Mouse (Mus musculus): Measurements from ENCODE around the gene Ppt2. TPM values are rescaled to one million over a fixed set of nuclear protein-coding genes. Genes with fewer than 3 reads are reported as not detected.
A peak's percentile ranks its signal among the peaks of the same experiment; 100 is the strongest.

The Ppt2 gene
- polyA plus RNA-seq, 1 experiment from 2014 or later: 15.9 TPM

DNA sequence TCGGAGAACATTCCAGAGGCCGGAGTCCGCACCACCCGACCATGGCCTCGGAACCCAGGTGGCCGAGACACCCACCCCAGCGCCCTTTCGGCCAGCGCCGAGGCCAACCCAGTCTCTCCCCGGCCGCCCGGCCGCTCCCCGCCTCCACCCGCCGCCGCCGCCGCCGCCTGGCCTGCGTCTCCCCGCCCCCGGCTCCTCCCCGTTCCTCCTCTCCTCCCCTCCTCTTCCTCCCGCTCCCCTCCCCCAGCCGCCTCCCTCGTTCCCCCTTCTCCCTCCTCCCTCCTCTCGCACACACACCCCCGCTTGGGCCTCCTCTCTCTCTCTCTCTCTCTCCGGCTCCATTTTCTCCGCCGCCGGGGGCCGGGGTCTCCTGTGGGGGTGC, 36.3 kb downstream of the Ppt2 start:
- peaks cover 30% of the 10 kb centered on the region for H3K36me3 ChIP-seq
- WGBS: 0% methylated on average over 31 of the region's 35 CpGs
- H3K4me1 ChIP-seq (replicated peaks): peaks cover 71% of the 10 kb centered on the region

DNA sequence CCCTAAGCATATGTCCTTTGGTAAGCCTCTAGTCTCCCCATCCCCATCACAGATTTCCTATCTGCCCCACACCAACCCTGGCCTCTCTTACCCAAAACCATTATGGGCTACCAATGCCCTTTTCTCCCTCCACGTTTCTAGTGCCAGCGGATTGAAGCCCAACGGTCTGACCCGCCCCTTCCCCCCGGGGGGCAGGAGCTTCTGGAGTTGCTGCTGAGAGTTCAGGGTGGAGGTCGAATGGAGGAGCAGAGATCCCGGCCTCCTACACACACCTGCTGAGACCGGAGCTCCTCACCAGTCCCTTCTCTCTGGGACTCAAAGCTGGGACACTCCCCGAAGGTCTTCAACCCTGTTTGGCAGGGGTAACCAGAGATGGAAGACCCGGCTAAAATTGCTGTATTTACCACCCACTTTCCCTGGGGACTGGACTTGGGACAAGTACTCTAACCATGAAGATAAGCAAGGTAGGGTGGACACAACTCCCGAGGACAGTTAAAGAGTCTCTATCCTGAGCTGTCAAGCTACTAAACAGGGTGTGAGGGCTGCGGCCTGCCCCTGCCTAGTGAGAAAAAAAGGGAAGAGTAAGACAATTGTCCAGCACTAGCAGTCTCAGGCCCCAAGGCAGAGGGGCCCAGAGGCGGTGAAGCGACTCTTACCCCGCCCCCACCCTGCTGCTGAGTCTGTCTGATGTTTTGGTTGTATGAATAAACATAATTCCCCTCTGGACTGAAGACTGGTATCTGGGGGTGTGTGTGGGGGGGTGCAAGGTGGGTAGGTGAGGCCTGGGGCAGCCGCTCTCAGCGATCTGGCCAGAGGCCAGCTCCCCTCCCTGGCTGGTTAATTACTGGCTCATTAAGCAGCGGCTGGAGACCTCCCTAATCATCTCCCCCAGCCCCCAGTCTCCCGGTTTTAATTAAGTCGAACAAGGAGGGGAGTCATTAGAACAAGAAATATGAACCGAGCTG, 37.0 kb downstream of the Ppt2 start, which contains the start of gene Pbx2:
TSS of gene Pbx2 (plus strand) at position 238 of the 965 bp plus-strand sequence.
- no peak for ATAC-seq (ENCODE audit: insufficient number of reproducible peaks, insufficient read depth, low FRiP score, low TSS enrichment, low read depth)
- Histone ChIP-seq H3K27me3 (no peaks in the 10 kb centered on the region), H3K4me2 (peak within 1 kb of the TSS; percentile 97), H3K36me3 (peaks cover 24% of the 10 kb centered on the region), H3K4me1 (replicated peaks) (peaks cover 72% of the 10 kb centered on the region), H3K9me3 (no peaks in the 10 kb centered on the region), H3K4me3 (replicated peaks) (peak within 1 kb of the TSS; percentile 79), H3K27ac (peak within 1 kb of the TSS; percentile 100), H3K9ac (replicated peaks) (peak within 1 kb of the TSS; percentile 98)
- 3% methylated on average over 21 of the region's 21 CpGs for WGBS

More for the DNA sequence above, 36.3 kb downstream of the Ppt2 start:
- peak; percentile 27; the same call in 1 of the 2 replicates for ATAC-seq (ENCODE audit: insufficient number of reproducible peaks, insufficient read depth, low FRiP score, low TSS enrichment, low read depth)
- H3K9ac ChIP-seq (replicated peaks): peak overlapping the region; percentile 98
- no peaks in the 10 kb centered on the region for H3K9me3 ChIP-seq
- H3K27ac ChIP-seq: peak overlapping the region; percentile 100
- peak overlapping the region; percentile 97 for H3K4me2 ChIP-seq
- H3K27me3 ChIP-seq: no peaks in the 10 kb centered on the region
- peak overlapping the region; percentile 79 for H3K4me3 ChIP-seq (replicated peaks)

DNA sequence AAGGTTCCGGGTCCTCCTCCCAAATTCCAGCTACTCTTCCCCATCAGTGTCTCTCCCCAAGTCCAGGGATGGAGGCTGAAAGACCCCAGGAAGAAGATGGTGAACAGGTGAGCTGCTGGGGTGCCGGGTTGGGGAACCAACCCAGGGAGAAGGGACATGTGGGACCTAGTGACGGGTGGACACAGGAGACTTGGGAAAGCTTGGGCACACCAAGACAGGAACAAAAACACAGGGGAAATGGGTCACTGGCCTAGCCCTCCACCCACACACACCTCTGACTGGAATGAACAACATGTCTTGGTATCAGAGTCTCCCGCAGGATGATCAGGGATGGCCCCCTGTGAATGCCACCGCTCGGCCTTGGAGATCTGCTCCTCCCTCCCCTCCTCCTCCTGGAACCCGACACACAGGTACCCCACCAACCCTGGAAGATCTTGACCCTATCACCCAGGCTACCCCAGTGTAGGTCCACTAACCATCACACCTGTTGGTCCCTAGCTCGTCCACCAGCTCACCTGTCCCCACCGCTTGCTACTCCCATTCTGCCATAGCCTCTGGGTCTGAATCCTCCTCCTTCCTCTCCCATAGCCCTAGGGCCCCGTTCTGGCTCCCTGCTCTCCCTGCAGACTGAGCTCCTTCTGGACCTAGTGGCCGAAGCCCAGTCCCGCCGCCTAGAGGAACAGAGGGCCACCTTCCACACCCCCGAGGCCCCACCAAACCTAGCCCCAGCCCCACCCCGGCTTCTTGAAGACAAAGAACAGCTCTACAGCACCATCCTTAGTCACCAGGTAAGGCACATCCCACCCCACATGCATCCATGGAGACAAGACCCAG, 37.9 kb downstream of the Ppt2 start:
- H3K4me2 ChIP-seq: peak overlapping the region; percentile 97
- peak overlapping the region; percentile 18; the same call in 1 of the 2 replicates for H3K9ac ChIP-seq (replicated peaks)
- no peaks in the 10 kb centered on the region for H3K9me3 ChIP-seq
- peak overlapping the region; percentile 100 for H3K27ac ChIP-seq
- ATAC-seq (ENCODE audit: insufficient number of reproducible peaks, insufficient read depth, low FRiP score, low TSS enrichment, low read depth): no peak
- WGBS: 68% methylated on average over 15 of the region's 15 CpGs
- H3K27me3 ChIP-seq: no peaks in the 10 kb centered on the region
- H3K36me3 ChIP-seq: peaks cover 15% of the 10 kb centered on the region
- H3K4me3 ChIP-seq (replicated peaks): no peak overlapping the region
- H3K4me1 ChIP-seq (replicated peaks): peaks cover 70% of the 10 kb centered on the region

DNA sequence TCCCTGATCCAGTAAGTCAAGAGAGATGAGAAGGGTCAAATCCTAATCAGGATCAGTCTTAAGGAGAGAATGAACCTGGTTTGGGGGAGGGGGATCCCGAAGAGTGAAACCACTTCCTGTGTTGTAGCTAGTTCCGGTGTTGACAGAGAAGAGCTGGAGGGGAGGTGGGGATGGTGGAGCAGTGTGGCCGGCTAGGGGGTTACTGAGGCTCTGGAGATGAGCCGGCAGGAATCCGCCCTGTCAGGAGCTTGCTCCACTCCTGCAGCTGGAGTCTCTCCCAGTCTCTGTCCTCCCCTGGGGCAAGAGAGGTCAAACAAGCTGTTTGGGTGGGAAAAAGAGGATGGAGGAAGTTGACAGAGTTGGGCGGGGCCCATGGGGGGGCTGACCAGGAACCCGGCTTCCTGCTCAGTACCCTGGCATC, 38.6 kb downstream of the Ppt2 start, which contains the start of gene Gpsm3:
TSS of gene Gpsm3 (plus strand) at position 126 of the 421 bp plus-strand sequence.
- peak within 1 kb of the TSS; percentile 97 for H3K4me2 ChIP-seq
- no peak for ATAC-seq (ENCODE audit: insufficient number of reproducible peaks, insufficient read depth, low FRiP score, low TSS enrichment, low read depth)
- 11% methylated on average over 7 of the region's 7 CpGs for WGBS
- peak within 1 kb of the TSS; percentile 18; the same call in 1 of the 2 replicates for H3K9ac ChIP-seq (replicated peaks)
- H3K9me3 ChIP-seq: no peaks in the 10 kb centered on the region
- H3K27ac ChIP-seq: peak within 1 kb of the TSS; percentile 100
- peaks cover 65% of the 10 kb centered on the region for H3K4me1 ChIP-seq (replicated peaks)
- 0 out of 2 replicates have a peak within 1 kb of the TSS, but pooled peaks have one; percentile 73 for H3K4me3 ChIP-seq (replicated peaks)
- no peaks in the 10 kb centered on the region for H3K27me3 ChIP-seq
- peaks cover 8% of the 10 kb centered on the region for H3K36me3 ChIP-seq

DNA sequence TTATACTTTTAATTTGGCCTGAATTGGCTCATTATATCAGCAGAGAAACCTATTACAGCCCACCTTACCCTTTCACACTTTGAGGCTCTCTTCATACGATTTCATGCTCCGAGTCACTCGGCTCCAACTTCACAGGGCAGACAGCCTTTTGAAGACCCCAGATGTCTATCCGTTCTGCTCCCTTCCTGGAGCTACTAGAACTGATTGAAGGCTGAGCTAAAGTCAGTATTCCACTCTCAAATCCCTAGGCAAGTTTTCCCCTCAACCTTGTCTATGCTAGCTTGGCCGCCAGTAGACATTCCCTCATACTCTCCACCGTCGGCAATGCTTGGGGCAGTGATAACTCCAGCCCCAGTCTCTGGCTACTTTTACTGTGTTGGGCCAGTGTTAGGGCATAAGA, 39.1 kb downstream of the Ppt2 start:
- H3K4me3 ChIP-seq (replicated peaks): no peak overlapping the region
- H3K27ac ChIP-seq: peak overlapping the region; percentile 78
- WGBS: 32% methylated on average over 7 of the region's 7 CpGs
- ATAC-seq (ENCODE audit: insufficient number of reproducible peaks, insufficient read depth, low FRiP score, low TSS enrichment, low read depth): no peak
- no peaks in the 10 kb centered on the region for H3K9me3 ChIP-seq
- H3K4me2 ChIP-seq: peak overlapping the region; percentile 33
- peaks cover 3% of the 10 kb centered on the region for H3K36me3 ChIP-seq
- H3K9ac ChIP-seq (replicated peaks): no peak overlapping the region
- H3K4me1 ChIP-seq (replicated peaks): peaks cover 60% of the 10 kb centered on the region
- no peaks in the 10 kb centered on the region for H3K27me3 ChIP-seq

DNA sequence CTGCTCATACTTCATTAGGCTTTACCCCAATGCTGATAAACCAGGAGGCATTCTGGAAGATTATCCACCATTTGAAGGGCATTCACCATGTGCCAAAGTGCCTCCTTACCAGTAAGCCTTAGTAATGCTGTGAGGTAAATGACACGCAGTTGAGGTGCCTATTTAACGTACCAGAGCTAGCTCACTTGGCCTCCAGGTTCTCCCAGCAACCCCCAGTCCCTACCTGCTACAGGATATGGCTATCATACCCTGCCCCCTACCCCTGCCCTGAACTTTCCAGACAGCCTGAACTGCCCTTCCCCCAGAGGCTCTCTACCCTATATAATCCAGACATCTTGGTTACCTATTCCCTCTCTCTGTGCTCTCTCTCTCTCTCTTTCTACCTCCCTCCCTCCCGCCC, 39.5 kb downstream of the Ppt2 start:
- H3K4me3 ChIP-seq (replicated peaks): 0 out of 2 replicates have a peak overlapping the region, but pooled peaks have one; percentile 73
- no peak overlapping the region for H3K9ac ChIP-seq (replicated peaks)
- no peaks in the 10 kb centered on the region for H3K9me3 ChIP-seq
- H3K36me3 ChIP-seq: no peaks in the 10 kb centered on the region
- 39% methylated on average over 3 of the region's 3 CpGs for WGBS
- peak overlapping the region; percentile 78 for H3K27ac ChIP-seq
- peak overlapping the region; percentile 90 for H3K4me2 ChIP-seq
- H3K27me3 ChIP-seq: no peaks in the 10 kb centered on the region
- peaks cover 56% of the 10 kb centered on the region for H3K4me1 ChIP-seq (replicated peaks)
- ATAC-seq (ENCODE audit: insufficient number of reproducible peaks, insufficient read depth, low FRiP score, low TSS enrichment, low read depth): no peak

DNA sequence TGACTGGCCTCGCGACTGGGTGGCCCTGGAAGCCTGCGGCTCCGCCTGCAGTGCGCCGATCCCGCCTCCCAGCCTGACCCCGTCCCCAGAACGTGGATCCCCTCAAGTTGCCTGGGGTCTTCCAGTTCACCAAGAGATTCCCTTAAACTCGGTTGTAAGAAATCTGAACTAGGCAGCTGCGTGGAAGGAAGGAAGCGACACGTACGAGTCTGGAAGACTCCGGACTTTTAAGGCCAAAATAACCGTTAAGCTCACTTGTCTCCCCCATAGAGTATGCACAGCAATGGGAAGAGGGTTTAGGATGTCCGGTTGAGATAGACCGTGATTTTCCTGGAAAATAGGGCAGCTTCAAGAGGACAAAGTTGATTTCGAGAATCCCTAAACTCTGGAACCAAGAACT, 40.5 kb downstream of the Ppt2 start:
- Histone ChIP-seq H3K27me3 (no peaks in the 10 kb centered on the region), H3K4me2 (peak overlapping the region; percentile 90), H3K36me3 (no peaks in the 10 kb centered on the region), H3K9ac (replicated peaks) (peak overlapping the region; percentile 91), H3K9me3 (no peaks in the 10 kb centered on the region), H3K4me1 (replicated peaks) (peaks cover 49% of the 10 kb centered on the region), H3K4me3 (replicated peaks) (peak overlapping the region; percentile 73), H3K27ac (peak overlapping the region; percentile 99)
- ATAC-seq (ENCODE audit: insufficient number of reproducible peaks, insufficient read depth, low FRiP score, low TSS enrichment, low read depth): no peak
- WGBS: 4% methylated on average over 19 of the region's 19 CpGs

DNA sequence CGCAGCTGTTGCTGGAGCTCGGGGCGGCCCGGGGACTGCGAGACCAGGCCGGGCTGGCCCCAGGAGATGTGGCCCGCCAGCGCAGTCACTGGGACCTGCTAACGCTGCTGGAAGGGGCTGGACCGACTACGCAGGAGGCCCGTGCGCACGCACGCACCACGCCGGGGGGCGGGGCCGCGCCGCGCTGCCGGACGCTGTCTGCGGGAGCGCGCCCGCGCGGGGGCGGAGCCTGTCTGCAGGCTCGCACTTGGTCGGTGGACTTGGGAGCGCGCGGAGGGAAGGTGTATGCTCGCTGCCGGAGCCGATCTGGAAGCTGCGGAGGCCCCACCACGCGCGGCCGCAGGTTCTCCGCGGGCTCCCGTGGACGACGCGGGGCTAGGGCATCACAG, 40.9 kb downstream of the Ppt2 start:
- Histone ChIP-seq H3K4me1 (replicated peaks) (peaks cover 49% of the 10 kb centered on the region), H3K36me3 (no peaks in the 10 kb centered on the region), H3K9me3 (no peaks in the 10 kb centered on the region), H3K4me3 (replicated peaks) (peak overlapping the region; percentile 73), H3K27me3 (no peaks in the 10 kb centered on the region), H3K9ac (replicated peaks) (peak overlapping the region; percentile 91), H3K4me2 (peak overlapping the region; percentile 90), H3K27ac (peak overlapping the region; percentile 99)
- under 1% methylated on average over 50 of the region's 50 CpGs for WGBS
- ATAC-seq (ENCODE audit: insufficient number of reproducible peaks, insufficient read depth, low FRiP score, low TSS enrichment, low read depth): peak; percentile 83

DNA sequence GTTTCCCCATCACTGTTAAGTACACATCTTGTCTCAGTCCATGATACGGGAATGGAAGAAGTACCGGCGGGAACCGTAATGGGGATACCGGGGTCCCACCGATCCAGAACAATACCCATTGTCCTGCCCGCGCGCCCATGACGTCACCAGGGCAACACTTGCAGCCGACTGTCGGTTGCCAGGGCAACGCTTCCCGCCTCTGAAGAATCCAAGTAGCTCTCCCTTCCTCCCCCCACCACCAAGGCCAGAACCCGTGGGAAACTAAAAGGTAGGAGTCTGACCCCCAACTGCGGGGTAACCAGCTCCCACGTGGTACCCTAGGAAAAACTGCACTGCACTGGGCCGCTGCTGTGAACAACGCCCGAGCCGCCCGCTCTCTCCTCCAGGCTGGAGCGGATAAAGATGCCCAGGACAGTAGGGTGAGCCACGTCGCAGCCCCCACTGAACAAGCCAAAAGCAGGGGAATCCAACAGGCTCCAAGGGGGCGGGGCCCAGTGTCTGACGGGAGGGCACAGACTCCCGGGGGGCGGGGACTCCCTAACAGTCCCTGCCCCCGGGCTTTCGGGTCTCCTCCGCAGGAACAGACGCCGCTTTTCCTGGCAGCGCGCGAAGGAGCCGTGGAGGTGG, 41.4 kb downstream of the Ppt2 start:
- Histone ChIP-seq H3K4me2 (peak overlapping the region; percentile 90), H3K36me3 (no peaks in the 10 kb centered on the region), H3K4me1 (replicated peaks) (peaks cover 49% of the 10 kb centered on the region), H3K9ac (replicated peaks) (peak overlapping the region; percentile 91), H3K27me3 (no peaks in the 10 kb centered on the region), H3K4me3 (replicated peaks) (peak overlapping the region; percentile 73), H3K9me3 (no peaks in the 10 kb centered on the region), H3K27ac (peak overlapping the region; percentile 99)
- ATAC-seq (ENCODE audit: insufficient number of reproducible peaks, insufficient read depth, low FRiP score, low TSS enrichment, low read depth): peak; percentile 80
- under 1% methylated on average over 38 of the region's 38 CpGs for WGBS

DNA sequence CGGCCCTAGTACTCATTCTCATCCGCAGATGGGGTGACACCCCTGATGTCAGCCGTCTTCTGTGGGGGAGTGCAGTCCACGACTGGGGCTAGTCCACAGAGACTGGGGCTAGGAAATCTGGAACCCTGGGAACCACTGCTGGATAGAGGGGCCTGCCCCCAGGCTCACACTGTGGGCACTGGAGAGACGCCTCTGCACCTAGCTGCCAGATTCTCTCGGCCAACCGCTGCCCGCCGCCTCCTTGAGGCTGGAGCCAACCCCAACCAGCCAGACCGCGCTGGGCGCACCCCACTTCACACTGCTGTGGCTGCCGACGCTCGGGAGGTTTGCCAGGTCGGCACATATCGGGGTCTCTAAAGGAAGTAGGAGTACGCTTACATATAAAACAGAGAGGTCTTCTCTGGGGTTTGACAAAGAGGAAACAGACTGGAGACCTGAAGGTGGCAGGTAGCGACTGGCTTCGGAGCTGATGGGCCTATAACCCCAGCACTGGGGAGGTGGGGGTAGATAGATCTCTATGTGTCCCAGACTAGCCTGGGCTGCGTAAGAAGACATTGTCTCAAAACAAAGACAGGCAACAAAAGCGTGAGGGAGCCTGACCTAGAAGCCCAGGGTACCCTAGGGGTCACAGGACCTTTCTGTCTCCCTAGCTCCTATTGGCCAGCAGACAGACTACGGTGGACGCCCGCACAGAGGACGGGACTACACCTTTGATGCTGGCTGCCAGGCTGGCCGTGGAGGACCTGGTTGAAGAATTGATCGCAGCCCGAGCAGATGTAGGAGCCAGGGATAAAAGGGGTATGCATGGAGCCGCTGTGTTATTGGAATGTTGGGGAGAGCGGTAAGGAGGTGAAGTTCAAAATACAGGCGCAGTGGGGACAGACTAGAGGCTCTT, 42.2 kb downstream of the Ppt2 start:
- Histone ChIP-seq H3K9me3 (no peaks in the 10 kb centered on the region), H3K27ac (peak overlapping the region; percentile 99), H3K4me1 (replicated peaks) (peaks cover 42% of the 10 kb centered on the region), H3K4me2 (peak overlapping the region; percentile 90), H3K27me3 (no peaks in the 10 kb centered on the region), H3K9ac (replicated peaks) (peak overlapping the region; percentile 91), H3K4me3 (replicated peaks) (peak overlapping the region; percentile 73), H3K36me3 (no peaks in the 10 kb centered on the region)
- ATAC-seq (ENCODE audit: insufficient number of reproducible peaks, insufficient read depth, low FRiP score, low TSS enrichment, low read depth): no peak; the same call in 1 of the 2 replicates
- WGBS: 27% methylated on average over 32 of the region's 32 CpGs

Measured in limb, embryonic 12.5 days (tissue).